Mouse (Mus musculus) heart, embryonic 13.5 days (tissue): ENCODE results near the gene Frg2f1. TPM values are rescaled to one million over a fixed set of nuclear protein-coding genes. Genes with fewer than 3 reads are reported as not detected.
"Not testable (repeated sequence)": the region's sequence is repeated elsewhere in the genome, so short reads cannot be mapped to it uniquely, and the experiment has no call there.

Experiments
- ATAC-seq: fragments of 200-750 bp; cut with Nextera tagmentation; 2 replicates; pipeline ENCODE4 v1.8.0; 2017; ENCODE audit warnings: moderate TSS enrichment; ENCODE audit not compliant: insufficient number of reproducible peaks, low FRiP score, low TSS enrichment; ENCODE audit errors: extremely low read depth
- H3K27ac ChIP-seq: fragments of 300-500 bp; sonication (generic); replicated peaks from 2 replicates; pipeline ENCODE4 v1.5.1; 2015; ENCODE audit warnings: moderate library complexity, mild to moderate bottlenecking, inconsistent platforms
- H3K27me3 ChIP-seq: fragments of 300-500 bp; sonication (generic); replicated peaks from 2 replicates; pipeline ENCODE4 v1.6.1; 2015; ENCODE audit warnings: mild to moderate bottlenecking, inconsistent platforms
- H3K36me3 ChIP-seq: fragments of 300-500 bp; sonication (generic); 2 replicates; pipeline ENCODE4 v1.6.1; 2015; ENCODE audit warnings: mild to moderate bottlenecking, inconsistent platforms
- H3K4me1 ChIP-seq: fragments of 300-500 bp; sonication (generic); 2 replicates; pipeline ENCODE4 v1.6.1; 2015; ENCODE audit warnings: inconsistent platforms
- H3K4me2 ChIP-seq: fragments of 300-500 bp; sonication (generic); 2 replicates; pipeline ENCODE4 v1.6.1; 2015; ENCODE audit warnings: inconsistent platforms, mild to moderate bottlenecking, moderate library complexity
- H3K4me3 ChIP-seq: fragments of 300-500 bp; sonication (generic); 2 replicates; pipeline ENCODE4 v1.5.1; 2015; ENCODE audit warnings: moderate library complexity, mild to moderate bottlenecking, inconsistent platforms
- H3K9ac ChIP-seq: fragments of 300-500 bp; sonication (generic); 2 replicates; pipeline ENCODE4 v1.6.1; 2015; ENCODE audit warnings: inconsistent platforms, mild to moderate bottlenecking, moderate library complexity
- H3K9me3 ChIP-seq: fragments of 300-500 bp; sonication (generic); 2 replicates; pipeline ENCODE4 v1.6.1; 2016; ENCODE audit warnings: inconsistent platforms
- WGBS: fragments of 180-500 bp; shearing (Covaris S2); methylation state at CpG from one replicate; pipeline ENCODE4 v1.1.7; 2015; ENCODE audit warnings: mixed read lengths; 5-methylcytosine and 5-hydroxymethylcytosine counted together
- polyA plus RNA-seq: library from polyadenylated mRNA; unstranded; fragments of >200 nt; fragmentation: Nextera tagmentation; extraction: Ambion mirVana; gene quantifications from 2 replicates; pipeline ENCODE4 v1.2.1, GENCODE M21; 2015

Gene Frg2f1
- polyA plus RNA-seq, 1 experiment from 2014 or later = 2.9 TPM

DNA sequence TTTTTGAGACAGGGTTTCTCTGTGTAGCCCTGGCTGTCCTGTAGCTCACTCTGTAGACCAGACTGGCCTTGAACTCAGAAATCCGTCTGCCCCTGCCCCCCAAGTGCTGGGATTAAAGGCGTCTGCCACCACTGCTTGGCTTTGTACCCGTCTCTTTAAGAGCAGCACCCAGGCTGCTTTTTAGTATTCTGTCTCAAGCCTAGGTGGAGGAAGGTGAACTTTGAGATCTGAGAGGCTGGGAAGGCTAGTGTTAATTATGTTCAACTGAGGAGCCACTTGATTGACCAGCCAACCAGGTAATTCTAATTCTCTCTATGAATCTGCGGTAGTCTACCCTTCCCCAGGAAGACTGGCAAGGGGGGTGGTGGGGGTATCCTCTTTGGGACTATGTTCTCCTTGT, 1.9 kb downstream of the Frg2f1 start:
- Histone ChIP-seq H3K9ac (no peak overlapping the region), H3K27me3 (no peaks in the 10 kb centered on the region), H3K9me3 (no peaks in the 10 kb centered on the region), H3K4me2 (no peak overlapping the region), H3K27ac (no peak overlapping the region), H3K36me3 (no peaks in the 10 kb centered on the region), H3K4me3 (no peak overlapping the region), H3K4me1 (peaks cover 38% of the 10 kb centered on the region)
- 75% methylated on average over 4 of the region's 4 CpGs for WGBS
- no peak for ATAC-seq

DNA sequence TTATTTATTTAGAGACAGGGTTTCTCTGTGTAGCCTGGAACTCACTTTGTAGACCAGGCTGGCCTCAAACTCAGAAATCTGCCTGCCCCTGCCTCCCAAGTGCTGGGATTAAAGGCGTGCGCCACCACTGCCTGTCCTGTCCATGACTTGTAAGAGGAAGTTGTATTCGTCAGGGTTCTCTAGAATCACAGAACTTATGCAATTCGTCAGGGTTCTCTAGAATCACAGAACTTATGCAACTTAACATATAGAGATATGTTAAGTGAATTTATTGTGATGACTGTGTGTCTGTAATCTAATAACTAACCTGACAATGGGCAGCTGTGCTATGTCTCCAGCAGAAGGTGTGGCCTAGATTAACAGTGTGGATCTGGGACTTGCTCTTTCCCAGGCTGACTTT, 2.7 kb downstream of the Frg2f1 start, which contains the start of gene Foxj3:
Gene Foxj3, plus strand, starts transcription at position 390 of the 400 bp plus-strand sequence.
- H3K9me3 ChIP-seq, H3K4me2 ChIP-seq, H3K27ac ChIP-seq, H3K4me3 ChIP-seq, H3K9ac ChIP-seq, H3K27me3 ChIP-seq, ATAC-seq, H3K36me3 ChIP-seq: not testable (repeated sequence)
- peaks cover 34% of the 10 kb centered on the region for H3K4me1 ChIP-seq
- 82% methylated on average over 4 of the region's 4 CpGs for WGBS

DNA sequence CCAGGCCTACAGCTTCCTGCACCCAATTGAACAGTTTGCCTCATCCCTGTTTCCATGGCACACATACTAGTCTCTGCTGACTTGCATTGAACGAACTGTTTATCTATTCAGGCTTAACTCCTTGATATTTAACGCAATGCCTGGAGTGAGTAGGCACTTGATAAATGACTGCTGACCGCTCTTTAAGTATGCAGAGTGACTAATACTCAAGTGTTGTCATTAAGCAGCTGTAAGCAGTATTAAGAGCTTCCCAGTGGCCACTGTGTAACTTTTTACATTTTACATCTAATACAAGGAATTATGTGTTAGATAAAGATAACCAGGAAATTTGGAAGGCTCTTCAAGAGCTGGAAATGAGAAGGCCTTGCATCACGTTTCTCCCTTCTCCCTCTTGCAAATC, 4.2 kb downstream of the Frg2f1 start:
- Histone ChIP-seq H3K4me2 (no peak overlapping the region), H3K36me3 (no peaks in the 10 kb centered on the region), H3K9me3 (no peaks in the 10 kb centered on the region), H3K27me3 (no peaks in the 10 kb centered on the region), H3K4me1 (peaks cover 22% of the 10 kb centered on the region), H3K4me3 (no peak overlapping the region), H3K9ac (no peak overlapping the region), H3K27ac (no peak overlapping the region)
- WGBS = 36% methylated on average over 4 of the region's 4 CpGs
- ATAC-seq = no peak

DNA sequence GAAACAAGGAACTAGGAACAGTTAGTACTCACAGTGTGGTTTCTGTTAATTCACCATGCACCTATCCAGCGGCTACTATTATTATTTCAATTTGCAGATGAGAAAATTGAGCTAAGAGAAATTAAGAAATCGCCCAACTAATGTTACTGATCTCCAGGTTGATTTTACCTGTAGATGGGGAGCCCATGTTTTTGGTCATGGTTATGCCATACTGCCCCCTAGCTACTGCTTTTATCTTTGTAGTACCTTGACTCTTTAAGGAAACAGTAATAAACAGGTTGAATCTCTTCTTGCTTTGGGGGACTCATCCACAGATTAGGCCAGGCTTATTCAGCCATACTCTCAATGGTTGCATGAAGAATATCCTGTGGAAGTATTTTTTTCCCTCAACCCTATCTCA, 7.5 kb downstream of the Frg2f1 start:
- Histone ChIP-seq H3K9me3 (no peaks in the 10 kb centered on the region), H3K27ac (no peak overlapping the region), H3K36me3 (no peaks in the 10 kb centered on the region), H3K27me3 (no peaks in the 10 kb centered on the region), H3K4me3 (no peak overlapping the region), H3K4me2 (no peak overlapping the region), H3K4me1 (peaks cover 10% of the 10 kb centered on the region), H3K9ac (no peak overlapping the region)
- WGBS = 72% methylated on average over 2 of the region's 2 CpGs
- ATAC-seq = no peak

DNA sequence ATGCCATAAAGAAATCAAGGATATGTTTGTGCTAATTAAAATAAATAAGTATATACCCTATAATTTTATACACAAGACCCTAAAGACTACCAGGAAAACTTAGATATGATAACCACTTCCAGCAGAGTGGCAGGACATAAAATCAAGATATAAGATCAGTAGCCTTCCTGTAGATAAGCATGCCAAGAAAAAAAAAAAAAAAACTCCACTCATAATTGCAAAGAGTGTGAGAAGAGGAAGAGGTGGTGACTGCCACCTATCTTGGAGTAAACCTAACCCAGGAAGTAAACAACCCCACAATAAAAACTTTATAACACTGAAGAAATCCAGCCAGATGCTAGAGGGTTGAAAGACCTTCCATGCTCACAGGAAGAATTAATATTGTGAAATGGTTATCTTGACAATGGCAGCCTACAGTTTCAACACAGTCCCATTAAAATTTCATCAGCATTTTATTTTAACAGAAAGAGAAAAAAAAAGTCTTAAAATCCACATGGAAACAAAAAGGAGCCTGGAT, 12.9 kb downstream of the Frg2f1 start:
- Histone ChIP-seq H3K27ac (no peak overlapping the region), H3K4me2 (no peak overlapping the region), H3K4me1 (no peaks in the 10 kb centered on the region), H3K9ac (no peak overlapping the region), H3K9me3 (no peaks in the 10 kb centered on the region), H3K4me3 (no peak overlapping the region), H3K27me3 (no peaks in the 10 kb centered on the region), H3K36me3 (no peaks in the 10 kb centered on the region)
- no peak for ATAC-seq

DNA sequence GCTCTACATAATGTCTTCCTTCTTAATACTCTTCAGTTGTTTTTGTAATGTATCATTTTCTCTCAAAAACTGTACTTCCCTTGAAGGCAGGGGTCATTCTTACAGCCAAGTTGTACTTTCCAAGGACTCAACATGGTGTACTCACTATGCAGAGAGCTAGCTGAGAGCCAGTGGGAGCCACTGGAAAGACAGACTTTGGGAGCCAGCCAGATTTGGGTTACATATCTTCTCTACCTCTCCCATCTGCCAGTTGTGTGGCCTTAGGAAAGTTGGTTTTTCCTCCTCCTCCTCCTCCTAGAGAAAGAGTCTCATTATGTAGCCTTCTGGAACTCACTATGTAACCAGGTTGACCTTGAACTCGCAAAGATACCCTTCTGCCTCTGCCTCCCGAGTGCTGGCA, 14.9 kb downstream of the Frg2f1 start:
- Histone ChIP-seq H3K36me3 (no peaks in the 10 kb centered on the region), H3K9me3 (no peaks in the 10 kb centered on the region), H3K9ac (no peak overlapping the region), H3K27ac (no peak overlapping the region), H3K4me3 (no peak overlapping the region), H3K4me2 (no peak overlapping the region), H3K4me1 (no peaks in the 10 kb centered on the region), H3K27me3 (no peaks in the 10 kb centered on the region)
- no peak for ATAC-seq
- 79% methylated on average over 2 of the region's 2 CpGs for WGBS

DNA sequence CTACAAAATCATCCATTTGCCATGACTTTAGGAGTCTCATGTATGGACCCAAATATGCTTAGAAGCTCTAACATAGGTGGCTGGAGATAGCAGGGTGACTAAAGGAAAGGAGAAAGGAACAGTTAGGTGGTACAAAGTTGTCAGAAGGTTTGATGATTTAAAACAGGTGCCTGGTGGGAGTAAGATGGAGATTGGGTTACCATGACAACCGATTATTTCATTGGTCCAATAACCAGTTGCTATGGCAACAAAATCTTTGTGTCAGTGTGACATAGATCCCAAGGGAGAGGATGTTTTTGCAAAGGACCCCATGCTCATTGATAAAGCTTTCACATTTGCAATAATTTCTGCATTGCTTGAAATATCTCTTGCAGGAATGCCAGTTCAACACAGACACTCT, 15.3 kb downstream of the Frg2f1 start:
- Histone ChIP-seq H3K4me1 (no peaks in the 10 kb centered on the region), H3K4me2 (no peak overlapping the region), H3K27me3 (no peaks in the 10 kb centered on the region), H3K9ac (no peak overlapping the region), H3K27ac (no peak overlapping the region), H3K36me3 (no peaks in the 10 kb centered on the region), H3K4me3 (no peak overlapping the region), H3K9me3 (no peaks in the 10 kb centered on the region)
- ATAC-seq = no peak
- WGBS = 88% methylated on average over 1 of the region's 1 CpGs

DNA sequence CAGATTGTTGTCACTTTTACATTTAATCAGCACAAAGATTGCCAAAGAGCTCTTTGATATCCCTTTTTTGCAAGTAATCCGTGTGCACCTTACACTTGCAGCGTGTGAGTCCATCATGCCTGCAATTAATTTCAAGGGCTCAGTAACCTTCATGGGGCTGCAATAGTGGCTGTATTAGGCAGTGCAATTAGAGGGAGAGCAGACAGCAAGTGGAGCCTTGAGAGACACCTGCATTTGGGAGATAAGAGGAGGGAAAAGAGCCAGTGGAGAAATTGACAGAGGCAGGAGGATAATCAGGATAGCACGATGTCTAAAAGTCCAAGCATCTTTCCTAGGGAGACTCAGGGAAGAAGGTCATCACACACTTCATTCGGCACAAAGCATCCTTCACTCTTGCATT, 15.8 kb downstream of the Frg2f1 start:
- no peaks in the 10 kb centered on the region for H3K4me1 ChIP-seq
- H3K27ac ChIP-seq = no peak overlapping the region
- H3K4me2 ChIP-seq = no peak overlapping the region
- H3K9ac ChIP-seq = no peak overlapping the region
- H3K4me3 ChIP-seq = no peak overlapping the region
- no peaks in the 10 kb centered on the region for H3K27me3 ChIP-seq
- ATAC-seq = no peak
- 74% methylated on average over 4 of the region's 4 CpGs for whole genome bisulfite sequencing
- H3K36me3 ChIP-seq = no peaks in the 10 kb centered on the region
- no peaks in the 10 kb centered on the region for H3K9me3 ChIP-seq

DNA sequence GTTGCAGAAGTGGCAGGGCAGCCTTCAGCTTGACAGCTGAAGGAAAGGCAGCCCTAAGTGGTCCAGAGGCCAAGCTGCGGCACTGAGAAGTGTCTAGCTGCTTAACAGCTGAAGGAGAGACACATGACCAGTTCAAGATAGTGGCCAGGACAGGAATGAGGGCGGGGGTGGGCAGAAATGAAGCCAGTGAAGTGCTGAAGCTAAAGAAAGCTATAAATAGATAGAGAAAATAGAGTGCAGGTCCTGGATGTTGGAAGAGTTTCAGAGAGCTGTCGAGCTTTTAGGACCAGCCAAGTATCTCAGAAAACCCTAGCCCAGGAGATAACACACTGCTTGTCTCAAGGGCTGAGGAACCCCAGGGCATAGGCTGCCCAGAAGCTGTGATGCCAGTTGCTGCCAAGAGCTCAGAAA, 26.6 kb downstream of the Frg2f1 start:
- Histone ChIP-seq H3K27ac (peak overlapping the region; percentile 90), H3K4me2 (peak overlapping the region; percentile 48), H3K4me1 (peaks cover 21% of the 10 kb centered on the region), H3K4me3 (no peak overlapping the region), H3K36me3 (no peaks in the 10 kb centered on the region), H3K9ac (no peak overlapping the region), H3K9me3 (no peaks in the 10 kb centered on the region), H3K27me3 (0 out of 2 replicates have a peak, but pooled peaks cover 3% of the 10 kb centered on the region)
- ATAC-seq = peak; percentile 81
- WGBS = 10% methylated on average over 3 of the region's 3 CpGs

DNA sequence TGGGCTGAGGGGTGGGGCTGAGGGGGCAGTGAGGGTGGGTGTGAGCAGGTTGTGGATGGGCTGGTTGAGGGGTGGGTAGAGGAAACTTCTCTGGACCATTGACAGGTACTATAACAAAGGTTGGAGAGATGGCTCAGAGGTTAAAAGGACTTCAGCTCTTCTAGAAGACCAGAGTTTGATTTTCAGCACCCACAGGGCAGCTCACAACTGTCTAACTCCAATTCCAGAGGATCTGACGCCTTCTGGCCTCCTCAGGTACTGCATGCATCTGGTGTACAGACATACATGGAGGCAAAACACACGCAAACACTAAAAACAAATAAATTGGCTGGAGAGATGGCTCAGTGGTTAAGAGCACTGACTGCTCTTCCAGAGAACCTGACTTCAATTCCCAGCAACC, 27.7 kb downstream of the Frg2f1 start:
- Histone ChIP-seq H3K27me3 (0 out of 2 replicates have a peak, but pooled peaks cover 3% of the 10 kb centered on the region), H3K4me3 (no peak overlapping the region), H3K36me3 (no peaks in the 10 kb centered on the region), H3K27ac (no peak overlapping the region), H3K9me3 (no peaks in the 10 kb centered on the region), H3K4me1 (peaks cover 21% of the 10 kb centered on the region), H3K4me2 (no peak overlapping the region), H3K9ac (no peak overlapping the region)
- WGBS = 76% methylated on average over 2 of the region's 2 CpGs
- ATAC-seq = no peak

DNA sequence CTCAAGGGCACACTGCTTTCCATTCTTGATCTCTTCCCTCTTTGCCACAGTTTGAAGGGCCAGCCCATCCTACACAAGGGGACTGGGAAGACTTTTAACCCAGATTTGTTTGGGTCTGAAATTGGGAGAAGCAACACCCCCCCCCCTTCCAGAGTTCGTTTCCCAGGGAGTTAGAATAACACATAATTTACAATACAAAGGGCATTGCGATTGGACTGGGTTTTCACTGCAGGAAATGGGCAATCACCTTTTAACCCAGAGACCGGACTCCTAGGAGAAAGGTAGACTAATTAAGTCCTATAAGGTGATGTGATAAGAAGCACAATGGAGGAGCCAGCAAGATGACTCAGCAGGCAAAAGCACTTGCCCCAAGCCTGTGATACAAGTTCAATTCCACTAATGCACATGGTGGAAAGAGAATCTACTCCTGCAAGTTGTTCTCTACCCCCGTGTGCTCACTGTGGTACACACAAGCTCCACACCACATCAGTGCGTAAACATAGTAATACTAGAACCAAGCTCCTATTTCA, 40.9 kb downstream of the Frg2f1 start:
- H3K9ac ChIP-seq = no peak overlapping the region
- ATAC-seq = no peak
- H3K9me3 ChIP-seq = no peaks in the 10 kb centered on the region
- 63% methylated on average over 5 of the region's 5 CpGs for WGBS
- peaks cover 22% of the 10 kb centered on the region for H3K27me3 ChIP-seq
- H3K4me2 ChIP-seq = no peak overlapping the region
- H3K36me3 ChIP-seq = no peaks in the 10 kb centered on the region
- H3K4me1 ChIP-seq = no peaks in the 10 kb centered on the region
- no peak overlapping the region for H3K4me3 ChIP-seq
- no peak overlapping the region for H3K27ac ChIP-seq

DNA sequence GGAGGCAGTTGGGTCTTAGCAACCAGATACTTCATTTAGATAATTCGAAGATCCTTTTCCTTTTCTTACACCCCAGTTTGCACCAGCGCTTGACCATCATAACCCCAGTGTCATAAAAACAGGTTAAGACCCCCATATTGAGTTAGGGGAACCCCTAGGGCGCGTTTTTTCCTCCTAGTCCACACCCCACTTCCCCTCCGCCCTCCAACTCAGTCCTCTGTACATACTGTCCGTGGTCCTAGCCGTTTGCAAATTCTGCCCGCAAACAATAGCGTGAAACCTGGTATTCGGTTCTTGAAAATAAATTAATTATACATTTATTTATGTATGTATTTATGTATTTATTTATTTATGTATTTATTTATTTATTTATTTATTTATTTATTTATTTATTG, 46.4 kb downstream of the Frg2f1 start:
- peak overlapping the region; percentile 83 for H3K9ac ChIP-seq
- peak overlapping the region; percentile 69 for H3K4me3 ChIP-seq
- no peak overlapping the region; the same call in 1 of the 2 replicates for H3K27ac ChIP-seq
- H3K4me2 ChIP-seq = peak overlapping the region; percentile 88
- ATAC-seq = no peak
- no peaks in the 10 kb centered on the region for H3K36me3 ChIP-seq
- H3K27me3 ChIP-seq = peaks cover 45% of the 10 kb centered on the region
- WGBS = 42% methylated on average over 10 of the region's 10 CpGs
- no peaks in the 10 kb centered on the region for H3K9me3 ChIP-seq
- peaks cover 10% of the 10 kb centered on the region; the same call in 1 of the 2 replicates for H3K4me1 ChIP-seq
